Mouse (Mus musculus) MEL (cell line): ENCODE measurements at regions not wholly inside any gene's neighbourhood (a gene's known extent, or its start where the extent isn't known, plus 50 kb on each side); places are given as distances from the start of the nearest gene placed in this dataset.

Experiments used
- DNase-seq: peaks from one replicate; pipeline ENCODE4 v3.0.0; 2011; ENCODE audit warnings: low read depth, low spot score
- H3K27ac ChIP-seq: 2 replicates; pipeline ENCODE4 v1.5.1; 2012; ENCODE audit warnings: low read depth, mild to moderate bottlenecking, control low read depth, low read length, moderate library complexity; ENCODE audit not compliant: control insufficient read depth
- H3K27me3 ChIP-seq, 2 experiments: fragments of 150-350 bp in 1 of 2; sonication (generic) in 1 of 2; 2 replicates each; pipeline ENCODE4 v1.6.1; 2012; ENCODE audit warnings: low read length in 2 of 2, mild to moderate bottlenecking in 2 of 2, improper control_type of control experiment in 1 of 2, moderate library complexity in 1 of 2; ENCODE audit not compliant: insufficient read depth in 2 of 2, control insufficient read depth in 1 of 2
- H3K36me3 ChIP-seq, 2 experiments: 2 replicates each; pipeline ENCODE4 v1.6.1; 2012 to 2014; ENCODE audit warnings: low read length in 2 of 2, improper control_type of control experiment in 1 of 2, inconsistent platforms in 1 of 2, mild to moderate bottlenecking in 1 of 2; ENCODE audit not compliant: insufficient read depth in 2 of 2, control insufficient read depth in 1 of 2
- H3K4me1 ChIP-seq, 2 experiments: fragments of 150-350 bp in 1 of 2; sonication (generic) in 1 of 2; 2 replicates each; pipeline ENCODE4 v1.6.1; 2012; ENCODE audit warnings: low read length in 2 of 2, improper control_type of control experiment in 1 of 2, mild to moderate bottlenecking in 1 of 2; ENCODE audit not compliant: insufficient read depth in 2 of 2, control insufficient read depth in 1 of 2
- H3K4me3 ChIP-seq, 2 experiments: fragments of 150-350 bp in 1 of 2; sonication (generic) in 1 of 2; 2 replicates each; pipeline ENCODE4 v1.5.1; 2012; ENCODE audit warnings: low read depth in 2 of 2, low read length in 2 of 2, mild to moderate bottlenecking in 2 of 2, moderate library complexity in 2 of 2, control low read depth in 1 of 2, improper control_type of control experiment in 1 of 2; ENCODE audit not compliant: control insufficient read depth in 1 of 2, insufficient read depth in 1 of 2
- H3K79me2 ChIP-seq: 2 replicates; pipeline ENCODE4 v1.6.1; 2012; ENCODE audit warnings: mild to moderate bottlenecking, low read length, moderate library complexity; ENCODE audit not compliant: control insufficient read depth, poor library complexity, insufficient read depth
- H3K9ac ChIP-seq: 2 replicates; pipeline ENCODE4 v1.6.1; 2012; ENCODE audit warnings: low read depth, mild to moderate bottlenecking, control low read depth, low read length, moderate library complexity; ENCODE audit not compliant: control insufficient read depth, poor library complexity, severe bottlenecking
- H3K9me3 ChIP-seq: fragments of 150-350 bp; sonication (generic); replicated peaks from 2 replicates; pipeline ENCODE4 v1.6.1; 2012; ENCODE audit warnings: mild to moderate bottlenecking, low read length, improper control_type of control experiment, moderate library complexity; ENCODE audit not compliant: insufficient read depth
- CHD2 ChIP-seq: IDR thresholded peaks from 2 replicates; pipeline ENCODE4 v1.6.1; 2011; ENCODE audit warnings: low read length, improper control_type of control experiment
- E2F4 ChIP-seq: IDR thresholded peaks from 2 replicates; pipeline ENCODE4 v1.6.1; 2011; ENCODE audit warnings: low read depth, low read length, improper control_type of control experiment, borderline replicate concordance
- EP300 ChIP-seq, 2 experiments: IDR thresholded peaks; 2 replicates each; pipeline ENCODE4 v1.6.1; 2011; ENCODE audit warnings: improper control_type of control experiment in 2 of 2, low read length in 2 of 2, low read depth in 1 of 2, mild to moderate bottlenecking in 1 of 2
- GABPA ChIP-seq: IDR thresholded peaks from 2 replicates; pipeline ENCODE4 v1.6.1; 2012; ENCODE audit warnings: low read depth, mild to moderate bottlenecking, inconsistent platforms, low read length, improper control_type of control experiment, moderate library complexity
- GATA1 ChIP-seq: IDR thresholded peaks from 2 replicates; pipeline ENCODE4 v1.6.1; 2011; ENCODE audit warnings: low read depth, low read length, improper control_type of control experiment
- JUND ChIP-seq: IDR thresholded peaks from 2 replicates; pipeline ENCODE4 v1.6.1; 2011; ENCODE audit warnings: low read depth, mild to moderate bottlenecking, improper control_type of control experiment, low read length
- KAT2A ChIP-seq: conservative IDR thresholded peaks from 2 replicates; pipeline ENCODE4 v1.6.1; 2012; ENCODE audit warnings: low read depth, low read length, improper control_type of control experiment, inconsistent platforms
- MAFK ChIP-seq: IDR thresholded peaks from 2 replicates; pipeline ENCODE4 v1.6.1; 2011; ENCODE audit warnings: low read depth, mild to moderate bottlenecking, low read length, improper control_type of control experiment, borderline replicate concordance
- MAZ ChIP-seq: IDR thresholded peaks from 2 replicates; pipeline ENCODE4 v1.6.1; 2012; ENCODE audit warnings: low read depth, mild to moderate bottlenecking, inconsistent platforms, low read length, improper control_type of control experiment
- MEF2A ChIP-seq: IDR thresholded peaks from 2 replicates; pipeline ENCODE4 v1.6.1; 2014; ENCODE audit warnings: low read depth, mild to moderate bottlenecking, inconsistent platforms, low read length, improper control_type of control experiment; ENCODE audit not compliant: poor library complexity, insufficient replicate concordance, severe bottlenecking; ENCODE audit errors: extremely low read depth
- MYB ChIP-seq: IDR thresholded peaks from 2 replicates; pipeline ENCODE4 v1.6.1; 2011; ENCODE audit warnings: mild to moderate bottlenecking, low read depth, low read length, improper control_type of control experiment
- NELFE ChIP-seq: IDR thresholded peaks from 2 replicates; pipeline ENCODE4 v1.6.1; 2011; ENCODE audit warnings: low read depth, low read length, improper control_type of control experiment
- NRF1 ChIP-seq: IDR thresholded peaks from 2 replicates; pipeline ENCODE4 v1.6.1; 2014; ENCODE audit warnings: low read depth, mild to moderate bottlenecking, inconsistent platforms, low read length, improper control_type of control experiment, moderate library complexity; ENCODE audit not compliant: poor library complexity, insufficient read depth, severe bottlenecking
- POLR2AphosphoS2 ChIP-seq: IDR thresholded peaks from 2 replicates; pipeline ENCODE4 v1.6.1; 2011; ENCODE audit warnings: low read length, improper control_type of control experiment
- RAD21 ChIP-seq: IDR thresholded peaks from 2 replicates; pipeline ENCODE4 v1.6.1; 2011; ENCODE audit warnings: mild to moderate bottlenecking, low read depth, low read length, improper control_type of control experiment
- SMC3 ChIP-seq: IDR thresholded peaks from 2 replicates; pipeline ENCODE4 v1.6.1; 2011; ENCODE audit warnings: low read depth, low read length, improper control_type of control experiment
- TBP ChIP-seq: IDR thresholded peaks from 2 replicates; pipeline ENCODE4 v1.8.0; 2011; ENCODE audit warnings: low read depth, low read length, improper control_type of control experiment
- TCF12 ChIP-seq: IDR thresholded peaks from 2 replicates; pipeline ENCODE4 v1.6.1; 2014; ENCODE audit warnings: low read depth, mild to moderate bottlenecking, inconsistent platforms, low read length, improper control_type of control experiment, moderate library complexity
- UBTF ChIP-seq: IDR thresholded peaks from 2 replicates; pipeline ENCODE4 v1.6.1; 2012; ENCODE audit warnings: low read depth, mild to moderate bottlenecking, inconsistent platforms, low read length, improper control_type of control experiment, moderate library complexity, borderline replicate concordance; ENCODE audit not compliant: insufficient read depth
- USF1 ChIP-seq: IDR thresholded peaks from 2 replicates; pipeline ENCODE4 v1.6.1; 2014; ENCODE audit warnings: low read depth, mild to moderate bottlenecking, inconsistent platforms, low read length, improper control_type of control experiment, moderate library complexity
- USF2 ChIP-seq, 2 experiments: IDR thresholded peaks; 2 replicates each; pipeline ENCODE4 v1.6.1; 2011 to 2012; ENCODE audit warnings: improper control_type of control experiment in 2 of 2, low read length in 2 of 2, borderline replicate concordance in 1 of 2, inconsistent platforms in 1 of 2, low read depth in 1 of 2, mild to moderate bottlenecking in 1 of 2; ENCODE audit not compliant: insufficient read depth in 1 of 2
- ZC3H11A ChIP-seq: IDR thresholded peaks from 2 replicates; pipeline ENCODE4 v1.6.1; 2012; ENCODE audit warnings: low read depth, mild to moderate bottlenecking, inconsistent platforms, low read length, improper control_type of control experiment
- ZKSCAN1 ChIP-seq: IDR thresholded peaks from 2 replicates; pipeline ENCODE4 v1.6.1; 2012; ENCODE audit warnings: low read depth, mild to moderate bottlenecking, inconsistent platforms, low read length, improper control_type of control experiment, moderate library complexity
- ZMIZ1 ChIP-seq: IDR thresholded peaks from 2 replicates; pipeline ENCODE4 v1.6.1; 2012; ENCODE audit warnings: low read depth, mild to moderate bottlenecking, inconsistent platforms, low read length, improper control_type of control experiment, moderate library complexity
- ZNF384 ChIP-seq: IDR thresholded peaks from 2 replicates; pipeline ENCODE4 v1.6.1; 2012; ENCODE audit warnings: low read depth, mild to moderate bottlenecking, inconsistent platforms, low read length, improper control_type of control experiment

DNA sequence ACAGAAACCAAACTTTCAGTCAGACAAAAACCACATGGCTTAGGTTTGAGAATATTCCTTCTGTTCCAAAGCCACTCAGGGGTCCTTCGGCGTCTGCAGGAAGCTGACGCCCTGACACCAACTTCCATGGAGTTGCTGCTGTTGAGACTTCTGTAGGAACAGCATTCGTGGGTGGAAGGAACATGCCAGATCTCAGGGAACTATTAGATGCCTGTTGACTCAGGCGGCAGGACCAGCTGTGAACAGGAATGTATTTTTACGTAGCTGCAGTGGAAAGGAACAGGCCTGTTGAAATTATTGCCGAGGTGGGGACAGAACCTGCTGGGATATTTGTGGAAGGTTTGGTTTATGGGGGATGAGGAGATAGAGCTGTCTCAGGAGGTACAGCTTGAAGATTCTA lies 110.8 kb upstream of the Mkln1 start:
- Histone ChIP-seq H3K9me3 (no peaks in the 10 kb centered on the region), H3K4me3 (no peak overlapping the region), H3K27me3 (no peaks in the 10 kb centered on the region), H3K4me1 (peaks cover 0 to 10% of the 10 kb centered on the region in 2 experiments; a peak in 2 of 4 replicates), H3K79me2 (no peaks in the 10 kb centered on the region; the same call in 1 of the 2 replicates), H3K27ac (no peak overlapping the region), H3K9ac (no peak overlapping the region), H3K36me3 (peaks cover 0 to 8% of the 10 kb centered on the region in 2 experiments; a peak in 2 of 4 replicates)
- no peak for DNase-seq
- TF ChIP-seq ZNF384 = no peak
- TF ChIP-seq MYB = no peak
- no peak for TF ChIP-seq CHD2
- no peak for TF ChIP-seq ZC3H11A
- TF ChIP-seq SMC3 = no peak
- TF ChIP-seq POLR2AphosphoS2 = no peak
- no peak for TF ChIP-seq NELFE
- no peak for TF ChIP-seq NRF1
- no peak for TF ChIP-seq GATA1
- TF ChIP-seq JUND = no peak
- TF ChIP-seq EP300 (IDR thresholded peaks at IDR 0.05; ENCODE audit: low read depth in 1 of 2, low read length in 2 of 2) = no peak
- no peak for TF ChIP-seq MAZ
- no peak for TF ChIP-seq TBP
- TF ChIP-seq USF2 (IDR thresholded peaks at IDR 0.05; ENCODE audit: borderline replicate concordance in 1 of 2, insufficient read depth in 1 of 2, low read depth in 1 of 2, low read length in 2 of 2) = no peak

GRCm38 (mm10) chr6:31288421-31289233 lies 109.9 kb upstream of the Mkln1 start:
- Histone ChIP-seq H3K27ac (no peak overlapping the region), H3K4me1 (peaks cover 0 to 10% of the 10 kb centered on the region in 2 experiments; a peak in 2 of 4 replicates), H3K36me3 (peaks cover 0 to 8% of the 10 kb centered on the region in 2 experiments; a peak in 2 of 4 replicates), H3K27me3 (no peaks in the 10 kb centered on the region), H3K9me3 (no peaks in the 10 kb centered on the region), H3K9ac (no peak overlapping the region), H3K4me3 (no peak overlapping the region), H3K79me2 (no peaks in the 10 kb centered on the region; the same call in 1 of the 2 replicates)
- DNase-seq = no peak
- TF ChIP-seq MEF2A (no peak), KAT2A (no peak), CHD2 (no peak), E2F4 (no peak), MAFK (no peak), ZMIZ1 (no peak), TCF12 (no peak), NRF1 (no peak), GABPA (no peak), MAZ (no peak), USF1 (no peak), RAD21 (no peak), ZKSCAN1 (no peak), USF2 (IDR thresholded peaks at IDR 0.05; ENCODE audit: borderline replicate concordance in 1 of 2, insufficient read depth in 1 of 2, low read depth in 1 of 2, low read length in 2 of 2) (no peak), UBTF (no peak)
